In the genomic region with DNA sequence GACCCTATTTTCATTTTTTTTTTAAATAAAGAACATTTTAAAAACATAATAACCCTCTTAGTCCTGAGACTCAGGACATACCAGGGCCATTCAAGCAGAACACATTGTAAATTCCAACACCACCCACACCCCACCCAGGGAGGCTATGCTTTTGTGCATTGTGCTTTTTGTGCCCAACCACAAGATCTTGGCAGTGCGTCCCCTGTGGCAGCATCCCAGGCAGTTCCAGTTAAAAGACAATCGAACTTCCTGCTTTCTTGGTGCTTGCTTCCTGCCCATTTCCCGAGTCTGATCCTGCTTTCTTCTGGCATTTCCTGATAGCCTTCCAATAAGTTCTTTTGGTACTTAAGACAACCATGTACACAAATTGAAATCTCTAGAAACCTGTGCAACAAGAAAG, we compare ENCODE assay signal across 9 mouse cellular contexts. TPM values are rescaled to one million over a fixed set of nuclear protein-coding genes. Genes with fewer than 3 reads are reported as not detected.
DNase-seq lines count a peak whose midpoint lies in the region.
"Had no signal": no experiment of that assay in that cellular context is flagged by ENCODE, and none has a peak within 500 bp of the region (broad histone marks: within the 10 kb centered on the region; RNA-seq: fewer than 3 reads in every experiment).

No protein-coding gene starts in this region.

- peak; percentile 41 to 63 for DNase-seq in heart, adult 18-20 months
- no peak for DNase-seq in heart, adult 8-10 months (ENCODE audit: low spot score)
- peak; percentile 99 for DNase-seq in Muller cell, postnatal 12 days (ENCODE audit: inconsistent ontology term)
- DNase-seq in heart, postnatal 10 days: peak; percentile 22 to 50
- DNase-seq in lung, adult 18-20 months: peak; percentile 80
- no peak for DNase-seq in cerebellum, adult 18-20 months
- DNase-seq in spleen, postnatal 10 days (ENCODE audit: low spot score in 2 of 2): no peak
- no peak for DNase-seq in spleen, postnatal 4 days (ENCODE audit: low spot score in 2 of 2)
- DNase-seq: thymus, adult 2 months had no signal

- intact Hi-C loops in heart, postnatal 10 days (cut with DNase I): no loop called here

RNA-seq across cellular contexts. Expression of a gene that starts 20.7 kb away (rescaled TPM):
- total RNA-seq in heart, adult 18-20 months (2021): 10 to 100 TPM; 42.4 to 48.1 TPM
- total RNA-seq in heart, adult 8-10 months (2022): 10 to 100 TPM; 39.5 to 43.6 (median 41.9) TPM
- total RNA-seq in heart, postnatal 10 days (2021): 10 to 100 TPM; 36.6 to 56.3 TPM

RNA-seq across cellular contexts. Expression of a gene that starts 33.2 kb away (rescaled TPM):
- 10 to 100 TPM; 18.8 to 22.3 TPM for total RNA-seq in heart, adult 18-20 months (2021)
- 10 to 100 TPM; 16.1 to 19.6 (median 17.5) TPM for total RNA-seq in heart, adult 8-10 months (2022)
- 10 to 100 TPM; 24.9 to 27.2 TPM for total RNA-seq in heart, postnatal 10 days (2021)

RNA-seq across cellular contexts. Expression of a gene that starts 38.1 kb away (rescaled TPM):
- total RNA-seq in heart, adult 18-20 months (2021): under 1 TPM in 1 of 2 experiments, not detected in 1; 0.72 TPM
- total RNA-seq in heart, adult 8-10 months (2022): not detected
- not detected for total RNA-seq in heart, postnatal 10 days (2021)

RNA-seq across cellular contexts. Expression of a gene that starts 38.8 kb away (rescaled TPM):
- total RNA-seq in heart, adult 18-20 months (2021): 10 to 100 TPM; 21.3 to 27.1 TPM
- total RNA-seq in heart, adult 8-10 months (2022): 10 to 100 TPM; 20.9 to 27.3 (median 25.4) TPM
- 10 to 100 TPM; 43.6 to 44.4 TPM for total RNA-seq in heart, postnatal 10 days (2021)

RNA-seq across cellular contexts. Expression of a gene that starts 38.9 kb away (rescaled TPM):
- total RNA-seq in heart, adult 18-20 months (2021): under 1 TPM in 1 of 2 experiments, not detected in 1; 0.10 TPM
- total RNA-seq in heart, adult 8-10 months (2022): under 1 TPM in 2 of 4 experiments, not detected in 2; 0.09 TPM
- not detected for total RNA-seq in heart, postnatal 10 days (2021)

Comparison
In these comparisons a context has a peak if more than half of its experiments do, and no peak if none do; other contexts are left out.
1. DNase-seq: peak in heart, adult 18-20 months (2 of 2), Muller cell, postnatal 12 days (single experiment), heart, postnatal 10 days (2 of 2) and lung, adult 18-20 months (2 of 2); none in heart, adult 8-10 months (single experiment), cerebellum, adult 18-20 months (0 of 2), spleen, postnatal 10 days (0 of 2) and spleen, postnatal 4 days (0 of 2).